Mouse (Mus musculus): ENCODE measurements at regions not wholly inside any gene's neighbourhood (a gene's known extent, or its start where the extent isn't known, plus 50 kb on each side); places are given as distances from the start of the nearest gene placed in this dataset.

- no peak for DNase-seq (ENCODE audit: low spot score)
Observed at GRCm38 (mm10) chr5:132661266-132661665, 118.1 kb upstream of the Auts2 start.

- no peak for DNase-seq (ENCODE audit: low spot score)
Observed at GRCm38 (mm10) chr5:132660036-132660435, 116.9 kb upstream of the Auts2 start.

GRCm38 (mm10) chr5:132654382-132654781 is 111.2 kb upstream of the Auts2 start:
- no peak for DNase-seq (ENCODE audit: low spot score)

- DNase-seq (ENCODE audit: low spot score) = peak; percentile 75
Observed at GRCm38 (mm10) chr5:132653694-132654300, 110.7 kb upstream of the Auts2 start.

GRCm38 (mm10) chr5:132652201-132652600 is 109.1 kb upstream of the Auts2 start:
- DNase-seq (ENCODE audit: low spot score) = peak; percentile 3

GRCm38 (mm10) chr5:132649771-132650170 is 106.6 kb upstream of the Auts2 start:
- DNase-seq (ENCODE audit: low spot score) = no peak

- DNase-seq (ENCODE audit: low spot score) = no peak
Observed at GRCm38 (mm10) chr5:132648751-132649150, 105.6 kb upstream of the Auts2 start.

- DNase-seq (ENCODE audit: low spot score) = no peak
Observed at GRCm38 (mm10) chr5:132644646-132645172, 101.6 kb upstream of the Auts2 start.

- DNase-seq (ENCODE audit: low spot score) = no peak
Observed at GRCm38 (mm10) chr5:132643270-132643669, 100.1 kb upstream of the Auts2 start.

- DNase-seq (ENCODE audit: low spot score) = peak; percentile 70
Observed at GRCm38 (mm10) chr5:132633198-132633884, 90.2 kb upstream of the Auts2 start.

- no peak for DNase-seq (ENCODE audit: low spot score)
Observed at GRCm38 (mm10) chr5:132621751-132622150, 78.6 kb upstream of the Auts2 start.

GRCm38 (mm10) chr5:132617241-132617640 is 74.1 kb upstream of the Auts2 start:
- DNase-seq (ENCODE audit: low spot score) = no peak

- DNase-seq (ENCODE audit: low spot score) = no peak
Observed at GRCm38 (mm10) chr5:132609251-132609650, 66.1 kb upstream of the Auts2 start.

- no peak for DNase-seq (ENCODE audit: low spot score)
Observed at GRCm38 (mm10) chr5:132606216-132606615, 63.1 kb upstream of the Auts2 start.

GRCm38 (mm10) chr5:132594796-132595195 is 51.7 kb upstream of the Auts2 start:
- no peak for DNase-seq (ENCODE audit: low spot score)

Measured in heart, adult 8-10 months (tissue).